Mouse (Mus musculus) lung, embryonic 16.5 days (tissue): ENCODE measurements around the gene Nrip1. TPM values are rescaled to one million over a fixed set of nuclear protein-coding genes. Genes with fewer than 3 reads are reported as not detected.

Source experiments
- ATAC-seq: fragments of 200-750 bp; cut with Nextera tagmentation; 2 replicates; pipeline ENCODE4 v1.8.0; 2017; ENCODE audit warnings: low read depth, mild to moderate bottlenecking, moderate library complexity
- H3K27ac ChIP-seq: fragments of 300-500 bp; sonication (generic); 2 replicates; pipeline ENCODE4 v1.5.1; 2014; ENCODE audit warnings: mild to moderate bottlenecking, control low read depth, low read length
- H3K27me3 ChIP-seq: fragments of 300-500 bp; sonication (generic); 2 replicates; pipeline ENCODE4 v1.6.1; 2014; ENCODE audit warnings: low read depth, low read length, mixed read lengths; ENCODE audit not compliant: control insufficient read depth, insufficient read depth
- H3K36me3 ChIP-seq: fragments of 300-500 bp; sonication (generic); 2 replicates; pipeline ENCODE4 v1.6.1; 2014; ENCODE audit warnings: low read length; ENCODE audit not compliant: control insufficient read depth, insufficient read depth
- H3K4me1 ChIP-seq: fragments of 300-500 bp; sonication (generic); replicated peaks from 2 replicates; pipeline ENCODE4 v1.6.1; 2014; ENCODE audit warnings: low read length, mixed read lengths; ENCODE audit not compliant: control insufficient read depth, insufficient read depth
- H3K4me2 ChIP-seq: fragments of 300-500 bp; sonication (generic); 2 replicates; pipeline ENCODE4 v1.6.1; 2014; ENCODE audit warnings: low read depth, low read length, control low read depth
- H3K4me3 ChIP-seq: fragments of 300-500 bp; sonication (generic); 2 replicates; pipeline ENCODE4 v1.5.1; 2014; ENCODE audit warnings: mild to moderate bottlenecking, low read length, control low read depth
- H3K9ac ChIP-seq: fragments of 300-500 bp; sonication (generic); 2 replicates; pipeline ENCODE4 v1.6.1; 2014; ENCODE audit warnings: low read length, control low read depth
- H3K9me3 ChIP-seq: fragments of 300-500 bp; sonication (generic); 2 replicates; pipeline ENCODE4 v1.6.1; 2016; ENCODE audit warnings: low read length; ENCODE audit not compliant: control insufficient read depth
- WGBS: fragments of 180-500 bp; shearing (Covaris S2); extraction: QIAGEN DNeasy Blood & Tissue Kit; methylation state at CpG from one replicate; pipeline ENCODE4 v1.1.7; 2014; 5-methylcytosine and 5-hydroxymethylcytosine counted together
- polyA plus RNA-seq: library from polyadenylated mRNA; unstranded; fragments of >200 nt; fragmentation: Nextera tagmentation; extraction: Ambion mirVana; gene quantifications from 2 replicates; pipeline ENCODE4 v1.2.1, GENCODE M21; 2015

The Nrip1 gene
- polyA plus RNA-seq, 1 experiment from 2014 or later: 45.4 TPM

GRCm38 (mm10) chr16:76293176-76293575, 80.5 kb downstream of the Nrip1 start:
- H3K9ac ChIP-seq: no peak overlapping the region
- no peak overlapping the region for H3K4me3 ChIP-seq
- peaks cover 34% of the 10 kb centered on the region for H3K36me3 ChIP-seq
- no peak for ATAC-seq
- H3K4me2 ChIP-seq: no peak overlapping the region
- H3K4me1 ChIP-seq: peaks cover 4% of the 10 kb centered on the region; the same call in 1 of the 2 replicates
- H3K27me3 ChIP-seq: no peaks in the 10 kb centered on the region
- 91% methylated on average over 21 of the region's 21 CpGs for WGBS
- no peak overlapping the region for H3K27ac ChIP-seq
- no peaks in the 10 kb centered on the region for H3K9me3 ChIP-seq

GRCm38 (mm10) chr16:76292656-76293055, 81.0 kb downstream of the Nrip1 start:
- WGBS: 73% methylated on average over 15 of the region's 15 CpGs
- no peak overlapping the region for H3K27ac ChIP-seq
- peaks cover 34% of the 10 kb centered on the region for H3K36me3 ChIP-seq
- no peak for ATAC-seq
- peaks cover 4% of the 10 kb centered on the region; the same call in 1 of the 2 replicates for H3K4me1 ChIP-seq
- no peaks in the 10 kb centered on the region for H3K27me3 ChIP-seq
- no peak overlapping the region for H3K4me2 ChIP-seq
- H3K9ac ChIP-seq: no peak overlapping the region
- no peaks in the 10 kb centered on the region for H3K9me3 ChIP-seq
- no peak overlapping the region for H3K4me3 ChIP-seq

GRCm38 (mm10) chr16:76291366-76291765, 82.3 kb downstream of the Nrip1 start:
- Histone ChIP-seq H3K4me3 (no peak overlapping the region), H3K27me3 (no peaks in the 10 kb centered on the region), H3K36me3 (peaks cover 34% of the 10 kb centered on the region), H3K4me2 (no peak overlapping the region), H3K27ac (no peak overlapping the region), H3K9ac (no peak overlapping the region), H3K9me3 (no peaks in the 10 kb centered on the region), H3K4me1 (peaks cover 4% of the 10 kb centered on the region; the same call in 1 of the 2 replicates)
- 86% methylated on average over 14 of the region's 14 CpGs for WGBS
- no peak for ATAC-seq

- H3K4me1 ChIP-seq: peaks cover 4% of the 10 kb centered on the region; the same call in 1 of the 2 replicates
- no peak for ATAC-seq
- no peak overlapping the region for H3K4me2 ChIP-seq
- WGBS: 73% methylated on average over 2 of the region's 2 CpGs
- H3K27me3 ChIP-seq: no peaks in the 10 kb centered on the region
- no peak overlapping the region for H3K4me3 ChIP-seq
- H3K9ac ChIP-seq: no peak overlapping the region
- peaks cover 31% of the 10 kb centered on the region for H3K36me3 ChIP-seq
- no peak overlapping the region for H3K27ac ChIP-seq
- H3K9me3 ChIP-seq: no peaks in the 10 kb centered on the region
These were observed 84.1 kb downstream of the Nrip1 start for GRCm38 (mm10) chr16:76289495-76289894.

GRCm38 (mm10) chr16:76283796-76284195, 89.8 kb downstream of the Nrip1 start:
- WGBS: 44% methylated on average over 3 of the region's 3 CpGs
- ATAC-seq: no peak
- no peaks in the 10 kb centered on the region for H3K4me1 ChIP-seq

GRCm38 (mm10) chr16:76281850-76282249, 91.8 kb downstream of the Nrip1 start:
- 67% methylated on average over 6 of the region's 6 CpGs for WGBS
- no peaks in the 10 kb centered on the region for H3K36me3 ChIP-seq
- H3K4me1 ChIP-seq: no peaks in the 10 kb centered on the region
- no peaks in the 10 kb centered on the region for H3K27me3 ChIP-seq
- H3K4me3 ChIP-seq: no peak overlapping the region
- H3K4me2 ChIP-seq: no peak overlapping the region
- no peaks in the 10 kb centered on the region for H3K9me3 ChIP-seq
- H3K27ac ChIP-seq: no peak overlapping the region
- no peak for ATAC-seq
- no peak overlapping the region for H3K9ac ChIP-seq

More at GRCm38 (mm10) chr16:76283796-76284195, 89.8 kb downstream of the Nrip1 start:
- H3K27me3 ChIP-seq: no peaks in the 10 kb centered on the region
- no peak overlapping the region for H3K4me3 ChIP-seq
- no peak overlapping the region for H3K4me2 ChIP-seq
- no peak overlapping the region for H3K9ac ChIP-seq
- H3K9me3 ChIP-seq: no peaks in the 10 kb centered on the region
- no peak overlapping the region; the same call in 1 of the 2 replicates for H3K27ac ChIP-seq
- H3K36me3 ChIP-seq: peaks cover 2% of the 10 kb centered on the region; the same call in 1 of the 2 replicates

GRCm38 (mm10) chr16:76280365-76280764, 93.3 kb downstream of the Nrip1 start:
- Histone ChIP-seq H3K27me3 (no peaks in the 10 kb centered on the region), H3K4me2 (no peak overlapping the region), H3K36me3 (no peaks in the 10 kb centered on the region), H3K4me3 (no peak overlapping the region), H3K4me1 (no peaks in the 10 kb centered on the region), H3K9ac (no peak overlapping the region), H3K27ac (no peak overlapping the region), H3K9me3 (no peaks in the 10 kb centered on the region)
- no peak for ATAC-seq
- WGBS: 69% methylated on average over 8 of the region's 8 CpGs

- no peaks in the 10 kb centered on the region for H3K27me3 ChIP-seq
- ATAC-seq: no peak
- no peak overlapping the region for H3K4me2 ChIP-seq
- WGBS: 75% methylated on average over 3 of the region's 3 CpGs
- H3K9ac ChIP-seq: no peak overlapping the region
- no peaks in the 10 kb centered on the region for H3K4me1 ChIP-seq
- no peaks in the 10 kb centered on the region for H3K9me3 ChIP-seq
- H3K36me3 ChIP-seq: no peaks in the 10 kb centered on the region
- H3K27ac ChIP-seq: no peak overlapping the region
- H3K4me3 ChIP-seq: no peak overlapping the region
These were observed 97.4 kb downstream of the Nrip1 start for GRCm38 (mm10) chr16:76276271-76276670.

- Histone ChIP-seq H3K9me3 (no peaks in the 10 kb centered on the region), H3K4me2 (no peak overlapping the region), H3K4me1 (no peaks in the 10 kb centered on the region), H3K27ac (no peak overlapping the region), H3K9ac (no peak overlapping the region), H3K4me3 (no peak overlapping the region), H3K36me3 (no peaks in the 10 kb centered on the region), H3K27me3 (no peaks in the 10 kb centered on the region)
- ATAC-seq: no peak
- 71% methylated on average over 3 of the region's 3 CpGs for WGBS
These were observed 98.0 kb downstream of the Nrip1 start for GRCm38 (mm10) chr16:76275584-76275983.

GRCm38 (mm10) chr16:76275166-76275565, 98.5 kb downstream of the Nrip1 start:
- H3K27ac ChIP-seq: no peak overlapping the region
- H3K27me3 ChIP-seq: no peaks in the 10 kb centered on the region
- no peak overlapping the region for H3K9ac ChIP-seq
- WGBS: 68% methylated on average over 7 of the region's 7 CpGs
- no peak for ATAC-seq
- no peaks in the 10 kb centered on the region for H3K4me1 ChIP-seq
- H3K4me2 ChIP-seq: no peak overlapping the region
- H3K9me3 ChIP-seq: no peaks in the 10 kb centered on the region
- no peak overlapping the region for H3K4me3 ChIP-seq
- H3K36me3 ChIP-seq: no peaks in the 10 kb centered on the region
